In the genomic region with DNA sequence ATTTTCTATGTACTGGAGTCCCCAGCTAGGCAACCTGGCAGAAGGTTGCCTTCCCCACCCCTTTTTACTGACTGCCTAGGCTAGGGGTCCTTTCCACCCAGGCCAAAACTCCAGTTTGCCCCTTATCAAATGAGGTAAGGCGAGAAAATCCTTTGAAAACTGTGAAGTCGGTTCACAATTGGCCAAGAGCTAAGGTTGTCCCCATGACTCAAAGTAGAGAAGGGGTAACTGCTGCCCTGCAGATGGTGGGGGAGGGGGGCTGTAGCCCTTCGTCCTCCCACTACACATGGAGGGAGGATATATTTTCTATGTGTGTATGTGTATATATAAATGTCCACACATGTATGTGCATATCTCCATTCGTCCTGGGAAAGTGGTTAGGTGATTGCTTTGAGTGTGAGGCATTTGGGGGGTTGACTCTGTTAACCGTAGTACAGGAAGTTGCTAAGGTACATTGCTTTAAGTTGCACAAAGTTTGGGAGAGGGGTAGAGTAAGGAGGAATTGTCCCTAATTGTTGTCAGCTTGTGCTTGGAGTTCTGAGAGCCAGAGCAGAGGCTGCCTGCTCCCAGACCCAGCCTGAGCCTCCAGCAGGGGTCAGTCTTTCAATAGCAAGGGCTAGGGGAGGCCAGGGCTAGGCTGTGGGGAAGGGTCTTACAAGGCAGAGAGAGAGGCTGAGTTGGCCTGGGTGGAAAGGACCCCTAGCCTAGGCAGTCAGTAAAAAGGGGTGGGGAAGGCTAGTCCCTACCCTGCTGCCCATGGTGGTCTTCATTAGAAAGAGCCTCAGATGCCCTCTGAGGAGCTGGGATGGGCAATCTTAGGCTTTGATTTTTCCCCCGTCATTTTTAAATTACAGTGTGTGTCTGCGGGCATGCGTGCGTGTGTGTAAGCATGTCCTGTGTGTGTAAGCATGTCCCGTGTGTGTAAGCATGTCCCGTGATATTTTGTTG, we compare ENCODE assay signal across 11 mouse cellular contexts. TPM values are rescaled to one million over a fixed set of nuclear protein-coding genes. Genes with fewer than 3 reads are reported as not detected.
DNase-seq lines count a peak whose midpoint lies in the region; ATAC-seq lines count a peak whose summit lies in the region.
"Had no signal": no experiment of that assay in that cellular context is flagged by ENCODE, and none has a peak within 500 bp of the region (broad histone marks: within the 10 kb centered on the region; RNA-seq: fewer than 3 reads in every experiment).

No protein-coding gene starts in this region.

- WGBS in hindbrain, embryonic 12.5 days, result 84% methylated on average over 11 of the region's 11 CpGs
- WGBS in midbrain, embryonic 14.5 days, result 78% methylated on average over 11 of the region's 11 CpGs

- peaks cover 11% of the 10 kb centered on the region for H3K36me3 ChIP-seq in hindbrain, embryonic 12.5 days
- H3K36me3 ChIP-seq in midbrain, embryonic 14.5 days (ENCODE audit: control insufficient read depth, insufficient read depth, low read length), result peaks cover 3% of the 10 kb centered on the region; the same call in 1 of the 2 replicates

- H3K9ac ChIP-seq in hindbrain, embryonic 12.5 days, result peak overlapping the region; percentile 100; the same call in 1 of the 2 replicates
- H3K9ac ChIP-seq in midbrain, embryonic 14.5 days (replicated peaks; ENCODE audit: low read length), result peak overlapping the region; percentile 23; the same call in 1 of the 2 replicates

- H3K9me3 ChIP-seq in hindbrain, embryonic 12.5 days (replicated peaks), result no peaks in the 10 kb centered on the region
- H3K9me3 ChIP-seq in midbrain, embryonic 14.5 days (ENCODE audit: control insufficient read depth, low read length), result no peaks in the 10 kb centered on the region

- no peak overlapping the region for H3K27ac ChIP-seq in hindbrain, embryonic 12.5 days
- H3K27ac ChIP-seq in midbrain, embryonic 14.5 days (replicated peaks; ENCODE audit: low read depth, low read length), result no peak overlapping the region

- DNase-seq in cerebellum, adult 18-20 months, result peak; percentile 49 to 56
- DNase-seq in 416B (ENCODE audit: low read depth), result peak; percentile 37
- DNase-seq in cerebellum, postnatal 14 days, result peak; percentile 72 to 82
- DNase-seq in midbrain, embryonic 14.5 days, result peak; percentile 80
- DNase-seq in urinary bladder, postnatal 10 days (ENCODE audit: low spot score), result no peak
- no peak for DNase-seq in urinary bladder, postnatal 14 days (ENCODE audit: low spot score)

- ATAC-seq in cerebellum, adult (ENCODE audit: insufficient number of reproducible peaks, low FRiP score, low TSS enrichment), result no peak
- ATAC-seq in hindbrain, embryonic 12.5 days (ENCODE audit: low FRiP score), result peak; percentile 17; the same call in 1 of the 2 replicates
- no peak for ATAC-seq in midbrain, embryonic 14.5 days (ENCODE audit: low FRiP score, low TSS enrichment)
- ATAC-seq: Patski had no signal

- no peak overlapping the region for H3K4me3 ChIP-seq in hindbrain, embryonic 12.5 days
- H3K4me3 ChIP-seq in midbrain, embryonic 14.5 days (replicated peaks; ENCODE audit: low read depth, low read length), result no peak overlapping the region

- H3K4me1 ChIP-seq in hindbrain, embryonic 12.5 days, result peaks cover 50% of the 10 kb centered on the region
- peaks cover 26% of the 10 kb centered on the region for H3K4me1 ChIP-seq in midbrain, embryonic 14.5 days (ENCODE audit: control insufficient read depth, insufficient read depth, low read length)

- no peaks in the 10 kb centered on the region for H3K27me3 ChIP-seq in hindbrain, embryonic 12.5 days
- no peaks in the 10 kb centered on the region for H3K27me3 ChIP-seq in midbrain, embryonic 14.5 days (ENCODE audit: control insufficient read depth, insufficient read depth, low read length)
- H3K27me3 ChIP-seq: Patski had no signal

- H3K4me2 ChIP-seq in hindbrain, embryonic 12.5 days (replicated peaks), result peak overlapping the region; percentile 89; the same call in 1 of the 2 replicates
- peak overlapping the region; percentile 72 for H3K4me2 ChIP-seq in midbrain, embryonic 14.5 days (ENCODE audit: low read length)

RNA-seq across cellular contexts. Expression of a gene that starts 5.2 kb away (rescaled TPM):
- 17.9 and 19.0 TPM in 2 replicates for polyA plus RNA-seq in hindbrain, embryonic 12.5 days (2016; fragmentation: Nextera tagmentation; extraction: Ambion mirVana)
- polyA plus RNA-seq in midbrain, embryonic 14.5 days (2014; fragmentation: Nextera tagmentation; extraction: Ambion mirVana), result 17.0 and 23.5 TPM in 2 replicates

RNA-seq across cellular contexts. Expression of a gene that starts 10.8 kb away (rescaled TPM):
- polyA plus RNA-seq in hindbrain, embryonic 12.5 days (2016; fragmentation: Nextera tagmentation; extraction: Ambion mirVana), result 60.7 and 61.3 TPM in 2 replicates
- 83.7 and 103 TPM in 2 replicates for polyA plus RNA-seq in midbrain, embryonic 14.5 days (2014; fragmentation: Nextera tagmentation; extraction: Ambion mirVana)

RNA-seq across cellular contexts. Expression of a gene that starts 19.9 kb away (rescaled TPM):
- polyA plus RNA-seq in hindbrain, embryonic 12.5 days (2016; fragmentation: Nextera tagmentation; extraction: Ambion mirVana), result not detected in 2 replicates
- polyA plus RNA-seq in midbrain, embryonic 14.5 days (2014; fragmentation: Nextera tagmentation; extraction: Ambion mirVana), result not detected in 2 replicates
- polyA plus RNA-seq: large intestine, adult 2 months; Patski; stomach, embryonic 16.5 days had no signal

RNA-seq across cellular contexts. Expression of a gene that starts 20.2 kb away (rescaled TPM):
- polyA plus RNA-seq in hindbrain, embryonic 12.5 days (2016; fragmentation: Nextera tagmentation; extraction: Ambion mirVana), result 466 and 467 TPM in 2 replicates
- 633 and 757 TPM in 2 replicates for polyA plus RNA-seq in midbrain, embryonic 14.5 days (2014; fragmentation: Nextera tagmentation; extraction: Ambion mirVana)

RNA-seq across cellular contexts. Expression of a gene that starts 36.3 kb away (rescaled TPM):
- polyA plus RNA-seq in hindbrain, embryonic 12.5 days (2016; fragmentation: Nextera tagmentation; extraction: Ambion mirVana), result 0.09 and 0.15 TPM in 2 replicates
- polyA plus RNA-seq in midbrain, embryonic 14.5 days (2014; fragmentation: Nextera tagmentation; extraction: Ambion mirVana), result 0.11 and 0.12 TPM in 2 replicates

Comparison
In these comparisons a context has a peak if more than half of its experiments do, and no peak if none do; other contexts are left out.
1. DNase-seq: peak in cerebellum, adult 18-20 months (2 of 2), 416B (single experiment), cerebellum, postnatal 14 days (2 of 2) and midbrain, embryonic 14.5 days (single experiment); none in urinary bladder, postnatal 10 days (single experiment) and urinary bladder, postnatal 14 days (single experiment).